ENCODE assay signal across 9 mouse cellular contexts in the genomic region with DNA sequence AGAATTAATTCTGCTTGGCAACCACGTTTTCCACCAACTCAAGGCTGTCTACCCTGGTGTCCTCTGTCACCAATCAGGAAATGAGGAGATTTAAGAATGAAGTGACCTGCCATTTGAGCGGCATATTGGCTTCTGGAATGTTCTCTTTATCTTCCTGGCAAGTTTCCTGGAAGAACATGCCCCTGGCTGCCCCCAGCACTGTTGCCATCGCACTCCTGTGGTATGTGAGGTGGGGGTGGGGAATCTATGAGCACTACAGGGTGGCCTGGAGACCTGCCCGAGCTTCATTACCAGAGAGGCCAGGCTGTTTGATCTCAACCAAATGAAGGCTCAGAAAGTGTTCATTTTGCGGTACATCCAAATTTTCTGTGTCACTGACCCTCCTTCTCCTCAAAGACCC.
A peak's percentile ranks its signal among the peaks of the same experiment; 100 is the strongest.
DNase-seq lines count a peak whose midpoint lies in the region; ATAC-seq and TF ChIP-seq lines count a peak whose summit lies in the region.
"Had no signal": no experiment of that assay in that cellular context is flagged by ENCODE, and none has a peak within 500 bp of the region (broad histone marks: within the 10 kb centered on the region; RNA-seq: fewer than 3 reads in every experiment).

No protein-coding gene starts in this region.

- no peak overlapping the region for H3K4me2 ChIP-seq in lung, embryonic 14.5 days
- H3K4me2 ChIP-seq in forebrain, embryonic 14.5 days (ENCODE audit: low read length): no peak overlapping the region
- H3K4me2 ChIP-seq: limb, embryonic 12.5 days had no signal

- H3K9ac ChIP-seq in lung, embryonic 14.5 days: no peak overlapping the region
- no peak overlapping the region for H3K9ac ChIP-seq in forebrain, embryonic 14.5 days (ENCODE audit: low read length)
- H3K9ac ChIP-seq: limb, embryonic 12.5 days had no signal

- peaks cover 13% of the 10 kb centered on the region; the same call in 1 of the 2 replicates for H3K4me1 ChIP-seq in lung, embryonic 14.5 days (ENCODE audit: insufficient read depth)
- no peaks in the 10 kb centered on the region for H3K4me1 ChIP-seq in forebrain, embryonic 14.5 days (ENCODE audit: control insufficient read depth, insufficient read depth, low read length)
- H3K4me1 ChIP-seq: limb, embryonic 12.5 days had no signal

- H3K27ac ChIP-seq in lung, embryonic 14.5 days (ENCODE audit: low read depth): peak overlapping the region; percentile 10; the same call in 1 of the 2 replicates
- no peak overlapping the region for H3K27ac ChIP-seq in forebrain, embryonic 14.5 days (ENCODE audit: low read depth, low read length)
- H3K27ac ChIP-seq: limb, embryonic 12.5 days had no signal

- H3K36me3 ChIP-seq in lung, embryonic 14.5 days (ENCODE audit: insufficient read depth): no peaks in the 10 kb centered on the region
- H3K36me3 ChIP-seq in forebrain, embryonic 14.5 days (ENCODE audit: control insufficient read depth, insufficient read depth, low read length): no peaks in the 10 kb centered on the region
- H3K36me3 ChIP-seq: limb, embryonic 12.5 days had no signal

- no peak for TF ChIP-seq CTCF in lung, embryonic 14.5 days (IDR thresholded peaks at IDR 0.05; ENCODE audit: low read depth)

- peak; percentile 88 for ATAC-seq in lung, embryonic 14.5 days (ENCODE audit: insufficient read depth)
- peak; percentile 63; the same call in 1 of the 2 replicates for ATAC-seq in forebrain, embryonic 14.5 days

- peak; percentile 84 for DNase-seq in lung, embryonic 14.5 days
- no peak for DNase-seq in lung, postnatal 36 days
- DNase-seq in forebrain, embryonic 14.5 days (ENCODE audit: low spot score): peak; percentile 46
- DNase-seq in heart, postnatal 4 days: peak; percentile 58
- peak; percentile 49 for DNase-seq in testis, postnatal 10 days (ENCODE audit: low spot score)
- DNase-seq in ovary, postnatal 10 days (ENCODE audit: low spot score): no peak
- DNase-seq in cerebellum, adult 8-10 months: no peak
- DNase-seq: cerebellum, adult 11-12 months had no signal

- no peaks in the 10 kb centered on the region for H3K9me3 ChIP-seq in lung, embryonic 14.5 days (ENCODE audit: low read depth, low read length)
- no peaks in the 10 kb centered on the region for H3K9me3 ChIP-seq in forebrain, embryonic 14.5 days (replicated peaks; ENCODE audit: control insufficient read depth, low read length)
- H3K9me3 ChIP-seq: limb, embryonic 12.5 days had no signal

- H3K4me3 ChIP-seq in lung, embryonic 14.5 days (ENCODE audit: low read depth, low read length): no peak overlapping the region
- H3K4me3 ChIP-seq in forebrain, embryonic 14.5 days (ENCODE audit: low read depth, low read length): no peak overlapping the region
- H3K4me3 ChIP-seq: limb, embryonic 12.5 days had no signal

- no peaks in the 10 kb centered on the region for H3K27me3 ChIP-seq in lung, embryonic 14.5 days (ENCODE audit: insufficient read depth, low read length)
- no peaks in the 10 kb centered on the region for H3K27me3 ChIP-seq in forebrain, embryonic 14.5 days (replicated peaks; ENCODE audit: control insufficient read depth, insufficient read depth, low read length)
- H3K27me3 ChIP-seq: limb, embryonic 12.5 days had no signal

- 14% methylated on average over 5 of the region's 5 CpGs for WGBS in lung, embryonic 14.5 days
- 45% methylated on average over 5 of the region's 5 CpGs for WGBS in forebrain, embryonic 14.5 days

Comparison
In these comparisons a context has a peak if more than half of its experiments do, and no peak if none do; other contexts are left out.
1. DNase-seq: peak in lung, embryonic 14.5 days (single experiment), forebrain, embryonic 14.5 days (single experiment), heart, postnatal 4 days (single experiment) and testis, postnatal 10 days (single experiment); none in lung, postnatal 36 days (single experiment), ovary, postnatal 10 days (single experiment) and cerebellum, adult 8-10 months (single experiment).